Mouse (Mus musculus) neural tube, embryonic 13.5 days (tissue): ENCODE data around the gene Rtf2. TPM values are rescaled to one million over a fixed set of nuclear protein-coding genes. Genes with fewer than 3 reads are reported as not detected.

Source experiments
- ATAC-seq: fragments of 200-750 bp; cut with Nextera tagmentation; 2 replicates; pipeline ENCODE4 v1.8.0; 2017; ENCODE audit warnings: low read depth, mild to moderate bottlenecking, moderate TSS enrichment, moderate library complexity
- H3K27ac ChIP-seq: fragments of 300-500 bp; sonication (generic); replicated peaks from 2 replicates; pipeline ENCODE4 v1.5.1; 2015; ENCODE audit warnings: moderate library complexity, mild to moderate bottlenecking, inconsistent platforms
- H3K27me3 ChIP-seq: fragments of 300-500 bp; sonication (generic); 2 replicates; pipeline ENCODE4 v1.6.1; 2015; ENCODE audit warnings: mild to moderate bottlenecking, inconsistent platforms
- H3K36me3 ChIP-seq: fragments of 300-500 bp; sonication (generic); 2 replicates; pipeline ENCODE4 v1.6.1; 2015; ENCODE audit warnings: mild to moderate bottlenecking, inconsistent platforms
- H3K4me1 ChIP-seq: fragments of 300-500 bp; sonication (generic); replicated peaks from 2 replicates; pipeline ENCODE4 v1.6.1; 2015; ENCODE audit warnings: inconsistent platforms
- H3K4me2 ChIP-seq: fragments of 300-500 bp; sonication (generic); 2 replicates; pipeline ENCODE4 v1.6.1; 2015; ENCODE audit warnings: inconsistent platforms, mild to moderate bottlenecking, moderate library complexity
- H3K4me3 ChIP-seq: fragments of 300-500 bp; sonication (generic); 2 replicates; pipeline ENCODE4 v1.5.1; 2015; ENCODE audit warnings: mild to moderate bottlenecking, inconsistent platforms
- H3K9ac ChIP-seq: fragments of 300-500 bp; sonication (generic); 2 replicates; pipeline ENCODE4 v1.6.1; 2015; ENCODE audit warnings: moderate library complexity, mild to moderate bottlenecking, inconsistent platforms
- H3K9me3 ChIP-seq: fragments of 300-500 bp; sonication (generic); 2 replicates; pipeline ENCODE4 v1.6.1; 2016; ENCODE audit warnings: inconsistent platforms
- WGBS: fragments of 180-500 bp; shearing (Covaris S2); methylation state at CpG from one replicate; pipeline ENCODE4 v1.1.7; 2015; 5-methylcytosine and 5-hydroxymethylcytosine counted together
- polyA plus RNA-seq: library from polyadenylated mRNA; unstranded; fragments of >200 nt; fragmentation: Nextera tagmentation; extraction: Ambion mirVana; gene quantifications from 2 replicates; pipeline ENCODE4 v1.2.1, GENCODE M21; 2015

Gene Rtf2
- polyA plus RNA-seq, 1 experiment from 2014 or later = 103 TPM

- H3K4me1 ChIP-seq = no peaks in the 10 kb centered on the region
- WGBS = 58% methylated on average over 7 of the region's 7 CpGs
- ATAC-seq = no peak
Observed at GRCm38 (mm10) chr2:172500752-172501316, 60.5 kb downstream of the Rtf2 start.

GRCm38 (mm10) chr2:172501341-172501740 is 61.0 kb downstream of the Rtf2 start:
- no peaks in the 10 kb centered on the region for H3K4me1 ChIP-seq
- H3K9me3 ChIP-seq = no peaks in the 10 kb centered on the region
- no peak overlapping the region for H3K9ac ChIP-seq
- H3K27ac ChIP-seq = no peak overlapping the region
- no peak overlapping the region for H3K4me2 ChIP-seq
- 0 out of 2 replicates have a peak, but pooled peaks have one; percentile 15 for ATAC-seq
- H3K27me3 ChIP-seq = no peaks in the 10 kb centered on the region
- H3K4me3 ChIP-seq = no peak overlapping the region
- WGBS = 5% methylated on average over 4 of the region's 4 CpGs
- no peaks in the 10 kb centered on the region for H3K36me3 ChIP-seq

More at GRCm38 (mm10) chr2:172500752-172501316, 60.5 kb downstream of the Rtf2 start:
- Histone ChIP-seq H3K4me3 (no peak overlapping the region), H3K27me3 (no peaks in the 10 kb centered on the region), H3K9me3 (no peaks in the 10 kb centered on the region), H3K36me3 (no peaks in the 10 kb centered on the region), H3K27ac (no peak overlapping the region), H3K9ac (no peak overlapping the region), H3K4me2 (no peak overlapping the region)

GRCm38 (mm10) chr2:172502168-172502567 is 61.8 kb downstream of the Rtf2 start:
- H3K9me3 ChIP-seq = no peaks in the 10 kb centered on the region
- no peaks in the 10 kb centered on the region for H3K27me3 ChIP-seq
- no peak for ATAC-seq
- no peak overlapping the region for H3K4me2 ChIP-seq
- WGBS = 71% methylated on average over 14 of the region's 14 CpGs
- no peak overlapping the region for H3K9ac ChIP-seq
- no peaks in the 10 kb centered on the region for H3K4me1 ChIP-seq
- H3K36me3 ChIP-seq = no peaks in the 10 kb centered on the region
- no peak overlapping the region for H3K27ac ChIP-seq
- H3K4me3 ChIP-seq = no peak overlapping the region

- H3K4me1 ChIP-seq = no peaks in the 10 kb centered on the region
- 86% methylated on average over 7 of the region's 7 CpGs for WGBS
- ATAC-seq = no peak
- no peak overlapping the region for H3K9ac ChIP-seq
- H3K27ac ChIP-seq = no peak overlapping the region
- no peaks in the 10 kb centered on the region for H3K27me3 ChIP-seq
- H3K4me3 ChIP-seq = no peak overlapping the region
- no peaks in the 10 kb centered on the region for H3K36me3 ChIP-seq
- no peaks in the 10 kb centered on the region for H3K9me3 ChIP-seq
- no peak overlapping the region for H3K4me2 ChIP-seq
Observed at GRCm38 (mm10) chr2:172506121-172506520, 65.8 kb downstream of the Rtf2 start.

GRCm38 (mm10) chr2:172510056-172510712 is 69.8 kb downstream of the Rtf2 start:
- Histone ChIP-seq H3K9ac (no peak overlapping the region), H3K4me3 (no peak overlapping the region), H3K36me3 (no peaks in the 10 kb centered on the region), H3K27me3 (peaks cover 5% of the 10 kb centered on the region; the same call in 1 of the 2 replicates), H3K4me2 (no peak overlapping the region), H3K4me1 (no peaks in the 10 kb centered on the region), H3K9me3 (no peaks in the 10 kb centered on the region), H3K27ac (no peak overlapping the region)
- no peak for ATAC-seq
- WGBS = 90% methylated on average over 15 of the region's 15 CpGs

- Histone ChIP-seq H3K4me2 (no peak overlapping the region), H3K4me1 (no peaks in the 10 kb centered on the region), H3K27me3 (peaks cover 5% of the 10 kb centered on the region; the same call in 1 of the 2 replicates), H3K36me3 (no peaks in the 10 kb centered on the region), H3K9me3 (no peaks in the 10 kb centered on the region), H3K27ac (no peak overlapping the region), H3K4me3 (no peak overlapping the region), H3K9ac (no peak overlapping the region)
- WGBS = 67% methylated on average over 3 of the region's 3 CpGs
- no peak for ATAC-seq
Observed at GRCm38 (mm10) chr2:172510899-172511298, 70.5 kb downstream of the Rtf2 start.

- no peaks in the 10 kb centered on the region for H3K9me3 ChIP-seq
- WGBS = 12% methylated on average over 11 of the region's 11 CpGs
- no peaks in the 10 kb centered on the region for H3K4me1 ChIP-seq
- no peak overlapping the region for H3K9ac ChIP-seq
- H3K27me3 ChIP-seq = peaks cover 9% of the 10 kb centered on the region
- H3K27ac ChIP-seq = no peak overlapping the region
- no peak overlapping the region for H3K4me3 ChIP-seq
- H3K4me2 ChIP-seq = no peak overlapping the region
- no peaks in the 10 kb centered on the region for H3K36me3 ChIP-seq
- no peak for ATAC-seq
Observed at GRCm38 (mm10) chr2:172516407-172516992, 76.1 kb downstream of the Rtf2 start.

Other genes starting within 250 kb of the Rtf2 start
- gene Mc3r, start 192.1 kb upstream of the Rtf2 start, polyA plus RNA-seq = 0.21 TPM in 1 of 2 replicates, not detected in the other
- 29.9 and 33.0 TPM in 2 replicates for gene Fam210b, start 95.0 kb upstream of the Rtf2 start, polyA plus RNA-seq
- gene Aurka, start 70.0 kb upstream of the Rtf2 start, polyA plus RNA-seq = 20.9 and 23.3 TPM in 2 replicates
- 26.3 and 30.5 TPM in 2 replicates for gene Cstf1, start 69.9 kb upstream of the Rtf2 start, polyA plus RNA-seq
- gene Cass4, start 46.8 kb upstream of the Rtf2 start, polyA plus RNA-seq = 0.22 and 0.46 TPM in 2 replicates
- gene Gcnt7, start 18.0 kb downstream of the Rtf2 start, polyA plus RNA-seq = 0.61 and 1.1 TPM in 2 replicates
- gene Fam209, start 32.0 kb downstream of the Rtf2 start, polyA plus RNA-seq = 0.49 TPM in 1 of 2 replicates, not detected in the other
- 0.60 and 1.0 TPM in 2 replicates for gene Tfap2c, start 109.0 kb downstream of the Rtf2 start, polyA plus RNA-seq